Mouse (Mus musculus) small intestine, adult 2 months (tissue): ENCODE measurements at regions not wholly inside any gene's neighbourhood (a gene's known extent, or its start where the extent isn't known, plus 50 kb on each side); places are given as distances from the start of the nearest gene placed in this dataset.

Experiments
- H3K27ac ChIP-seq: fragments of 200-500 bp; 2 replicates; pipeline ENCODE4 v1.5.1; 2012; ENCODE audit warnings: low read depth, low read length, control low read depth, inconsistent platforms; ENCODE audit not compliant: insufficient read depth
- H3K27me3 ChIP-seq: fragments of 200-500 bp; 2 replicates; pipeline ENCODE4 v1.6.1; 2012; ENCODE audit warnings: mild to moderate bottlenecking, moderate library complexity, low read length, inconsistent platforms; ENCODE audit not compliant: control insufficient read depth, insufficient read depth
- H3K36me3 ChIP-seq: fragments of 200-500 bp; 2 replicates; pipeline ENCODE4 v1.6.1; 2012; ENCODE audit warnings: mild to moderate bottlenecking, low read length, control low read depth, inconsistent platforms; ENCODE audit not compliant: control insufficient read depth, insufficient read depth
- H3K4me1 ChIP-seq: fragments of 200-500 bp; 2 replicates; pipeline ENCODE4 v1.6.1; 2012; ENCODE audit warnings: low read length, inconsistent platforms, mixed read lengths; ENCODE audit not compliant: control insufficient read depth, insufficient read depth, insufficient read length
- H3K4me3 ChIP-seq: fragments of 200-500 bp; 2 replicates; pipeline ENCODE4 v1.5.1; 2012; ENCODE audit warnings: low read depth, mild to moderate bottlenecking, control low read depth, inconsistent platforms, low read length, moderate library complexity
- CTCF ChIP-seq: fragments of 200-500 bp; IDR thresholded peaks from 2 replicates; pipeline ENCODE4 v1.5.1; 2012; ENCODE audit warnings: low read depth, mild to moderate bottlenecking, control low read depth, inconsistent platforms, low read length, moderate library complexity, mixed read lengths; ENCODE audit not compliant: insufficient replicate concordance, insufficient read length; ENCODE audit errors: extremely low read depth
- POLR2A ChIP-seq: fragments of 200-500 bp; IDR thresholded peaks from 2 replicates; pipeline ENCODE4 v1.6.1; 2012; ENCODE audit warnings: low read depth, mild to moderate bottlenecking, control low read depth, inconsistent platforms, low read length, moderate library complexity
- WGBS: fragments of 180-500 bp; shearing (Covaris S2); methylation state at CpG from one replicate; pipeline ENCODE4 v1.1.7; 2018; 5-methylcytosine and 5-hydroxymethylcytosine counted together

DNA sequence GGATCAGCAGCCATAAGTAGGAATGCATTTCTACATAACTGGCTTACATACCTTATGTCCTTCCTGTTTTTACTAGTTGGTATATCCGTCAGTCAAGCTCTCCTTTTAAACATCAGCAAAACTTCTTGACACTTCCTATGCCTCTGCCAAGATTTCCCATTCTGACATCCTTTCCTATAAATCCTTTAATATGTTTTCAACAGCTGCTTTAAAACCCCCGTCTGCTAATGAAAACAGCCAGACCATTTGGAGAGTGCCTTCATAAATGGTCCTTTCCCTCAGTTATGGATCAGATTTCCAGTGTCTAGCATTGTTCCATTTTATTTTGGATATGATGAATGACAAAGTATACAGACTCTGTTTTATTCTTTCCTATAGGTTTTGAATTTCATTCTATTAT, 270.7 kb upstream of the Rgmb start:
- Histone ChIP-seq H3K36me3 (no peaks in the 10 kb centered on the region), H3K27me3 (no peaks in the 10 kb centered on the region), H3K4me3 (no peak overlapping the region), H3K27ac (no peak overlapping the region), H3K4me1 (no peaks in the 10 kb centered on the region)
- 78% methylated on average over 2 of the region's 2 CpGs for WGBS
- TF ChIP-seq CTCF (no peak), POLR2A (no peak)

DNA sequence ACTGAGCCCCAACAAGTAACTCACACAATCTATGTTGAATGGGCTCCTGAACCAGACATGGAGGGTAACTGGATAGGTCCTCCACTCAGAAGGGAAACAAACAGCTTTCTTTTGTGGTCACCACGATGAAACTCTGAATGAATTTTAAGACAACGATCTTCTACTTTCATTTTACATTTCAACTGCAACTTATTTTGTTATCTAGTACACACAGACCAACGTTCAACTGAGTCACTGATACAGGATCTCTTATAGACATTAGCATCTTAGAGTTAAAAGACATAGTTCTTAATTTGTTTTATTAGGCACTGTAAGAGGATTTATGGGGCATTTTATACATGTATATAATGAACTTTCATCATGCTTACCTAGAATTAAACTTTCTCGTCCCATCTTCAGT, 262.1 kb upstream of the Rgmb start:
- no peaks in the 10 kb centered on the region for H3K27me3 ChIP-seq
- H3K36me3 ChIP-seq, result no peaks in the 10 kb centered on the region
- no peaks in the 10 kb centered on the region for H3K4me1 ChIP-seq
- TF ChIP-seq CTCF, result no peak
- no peak for TF ChIP-seq POLR2A
- no peak overlapping the region for H3K27ac ChIP-seq
- WGBS, result 79% methylated on average over 4 of the region's 4 CpGs
- no peak overlapping the region for H3K4me3 ChIP-seq

DNA sequence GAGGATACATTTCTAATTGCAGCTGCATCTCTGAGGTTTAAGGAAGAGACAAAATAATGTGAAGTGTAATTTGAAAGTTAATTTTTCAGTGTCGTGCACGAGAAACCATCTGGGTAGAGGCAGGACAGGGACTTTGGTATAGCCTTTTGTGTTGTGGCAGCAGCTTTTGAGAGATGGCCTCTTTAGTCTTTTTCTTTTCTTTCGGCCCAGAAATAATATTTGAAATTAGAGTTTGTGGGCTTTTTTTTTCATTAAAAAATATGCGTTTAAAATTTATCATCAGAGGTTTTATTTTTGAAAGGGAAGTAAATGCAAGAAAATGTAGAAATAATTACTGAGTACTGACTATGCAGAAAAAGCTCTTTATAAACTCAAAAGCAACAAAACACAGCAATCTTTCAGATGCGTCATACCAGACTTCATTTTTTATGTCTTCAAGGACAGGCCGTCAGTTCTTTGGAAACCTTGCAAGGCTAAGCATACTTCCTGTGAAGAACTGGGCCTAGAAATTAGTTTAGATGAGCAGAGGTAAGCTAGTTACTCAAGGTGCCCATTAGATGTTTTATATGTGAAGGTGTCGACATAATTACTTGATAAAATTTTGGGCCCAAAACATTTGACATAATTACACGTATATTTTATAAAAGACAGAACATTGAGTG, 258.9 kb upstream of the Rgmb start:
- H3K4me3 ChIP-seq, result no peak overlapping the region
- H3K27me3 ChIP-seq, result no peaks in the 10 kb centered on the region
- no peaks in the 10 kb centered on the region for H3K36me3 ChIP-seq
- no peak for TF ChIP-seq CTCF
- no peak for TF ChIP-seq POLR2A
- H3K27ac ChIP-seq, result no peak overlapping the region
- no peaks in the 10 kb centered on the region for H3K4me1 ChIP-seq
- WGBS, result 87% methylated on average over 8 of the region's 8 CpGs

DNA sequence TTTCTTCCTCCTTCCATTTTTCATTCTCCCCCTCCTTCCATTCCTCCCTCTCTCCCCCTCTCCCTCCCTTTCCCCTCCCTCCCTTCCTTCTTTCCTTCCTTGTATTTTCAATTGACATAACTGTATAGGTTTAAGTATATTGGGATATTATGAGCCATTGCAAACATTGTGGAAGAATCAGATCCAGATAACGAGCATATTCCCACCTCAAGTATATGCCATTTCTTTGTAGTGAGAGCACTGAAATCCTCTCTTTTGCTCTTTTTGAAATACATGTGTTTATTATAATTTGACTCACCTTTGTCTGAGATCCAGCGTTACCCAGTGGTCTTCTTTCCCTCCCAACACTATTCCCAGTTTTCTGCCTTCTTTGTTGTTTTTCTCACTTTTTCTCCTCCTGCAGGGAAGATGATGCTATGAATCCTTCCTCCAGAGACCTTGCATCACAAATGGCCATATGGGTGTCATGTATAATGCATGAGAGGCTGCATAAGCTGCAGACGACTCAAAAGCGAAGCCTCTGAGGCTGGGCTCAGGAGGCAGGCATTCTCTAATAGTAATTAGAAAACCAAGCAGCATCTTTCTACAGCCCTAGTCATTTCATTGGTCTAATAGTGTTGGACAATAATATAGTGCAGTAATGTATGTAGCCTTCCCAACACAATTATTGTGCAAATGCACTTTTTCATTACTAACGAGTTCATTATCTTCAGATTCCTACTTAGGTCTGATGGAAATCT, 258.2 kb upstream of the Rgmb start:
- TF ChIP-seq POLR2A (no peak), CTCF (no peak)
- Histone ChIP-seq H3K27me3 (no peaks in the 10 kb centered on the region), H3K4me1 (no peaks in the 10 kb centered on the region), H3K4me3 (no peak overlapping the region), H3K27ac (no peak overlapping the region), H3K36me3 (no peaks in the 10 kb centered on the region)
- WGBS, result 86% methylated on average over 5 of the region's 5 CpGs

DNA sequence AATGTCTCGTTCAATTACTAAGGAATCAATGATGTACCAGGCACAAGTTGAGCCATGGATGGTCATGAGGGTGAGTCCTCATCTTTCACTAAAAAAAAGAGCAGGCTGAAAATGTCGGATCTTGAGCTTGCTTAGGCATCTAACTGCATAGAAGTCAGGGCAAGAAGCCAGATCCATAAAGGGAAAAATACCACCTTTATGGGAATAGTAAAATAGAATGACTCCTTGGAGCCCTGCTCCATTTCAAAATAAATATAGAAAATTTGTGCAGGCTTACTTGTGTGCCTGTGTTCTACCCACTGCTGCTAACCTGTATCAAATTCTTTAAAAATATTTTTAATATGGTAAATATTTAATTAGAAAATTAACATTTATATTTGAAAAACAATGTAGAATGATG, 256.2 kb upstream of the Rgmb start:
- WGBS, result 88% methylated on average over 2 of the region's 2 CpGs
- Histone ChIP-seq H3K27me3 (no peaks in the 10 kb centered on the region), H3K36me3 (no peaks in the 10 kb centered on the region), H3K27ac (no peak overlapping the region), H3K4me1 (no peaks in the 10 kb centered on the region), H3K4me3 (no peak overlapping the region)
- TF ChIP-seq POLR2A, result no peak
- no peak for TF ChIP-seq CTCF

DNA sequence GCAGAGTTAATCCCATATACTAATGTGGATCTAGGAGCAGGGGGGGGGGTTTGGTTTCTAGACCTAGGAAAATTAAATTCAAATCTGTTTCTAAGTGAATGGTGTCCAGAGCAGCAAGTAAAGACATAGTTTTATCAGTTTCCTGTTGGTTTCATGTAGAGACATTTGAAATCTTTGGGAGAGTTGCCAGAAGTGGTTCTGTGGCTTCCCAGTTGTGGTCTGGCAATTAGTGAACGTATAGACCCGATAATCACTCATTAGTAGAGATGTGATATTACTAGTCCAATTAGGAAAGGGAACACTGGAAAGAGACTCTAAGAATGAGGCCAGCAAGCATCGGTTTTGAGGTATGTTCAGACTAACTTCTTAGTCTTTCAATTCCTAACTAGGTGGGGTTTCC, 252.0 kb upstream of the Rgmb start:
- 89% methylated on average over 3 of the region's 3 CpGs for WGBS
- no peaks in the 10 kb centered on the region for H3K36me3 ChIP-seq
- TF ChIP-seq CTCF, result no peak
- no peak for TF ChIP-seq POLR2A
- no peak overlapping the region for H3K4me3 ChIP-seq
- H3K4me1 ChIP-seq, result no peaks in the 10 kb centered on the region
- no peaks in the 10 kb centered on the region for H3K27me3 ChIP-seq
- no peak overlapping the region for H3K27ac ChIP-seq

DNA sequence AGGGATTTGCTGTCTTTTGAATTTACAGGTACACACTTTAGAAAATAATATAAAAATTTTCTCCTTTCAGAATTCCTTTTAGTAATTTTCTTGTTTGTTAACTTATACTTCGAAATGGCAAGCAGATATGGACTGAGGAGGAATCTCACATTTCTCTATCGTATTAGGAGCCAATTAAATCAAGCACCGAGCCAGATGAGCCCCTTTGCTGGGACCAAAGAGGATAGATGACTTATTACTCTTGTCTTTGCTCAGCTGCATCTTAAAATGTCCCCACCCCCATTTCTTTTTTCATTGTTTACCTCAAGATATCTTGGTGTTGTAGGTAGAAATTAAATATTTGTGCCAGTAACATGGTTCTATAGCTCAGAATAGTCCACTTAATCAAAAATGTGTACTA, 247.7 kb upstream of the Rgmb start:
- no peak overlapping the region for H3K4me3 ChIP-seq
- TF ChIP-seq CTCF (no peak), POLR2A (no peak)
- H3K27ac ChIP-seq, result no peak overlapping the region
- WGBS, result 82% methylated on average over 3 of the region's 3 CpGs
- H3K4me1 ChIP-seq, result no peaks in the 10 kb centered on the region
- H3K27me3 ChIP-seq, result no peaks in the 10 kb centered on the region
- no peaks in the 10 kb centered on the region for H3K36me3 ChIP-seq
